Mouse (Mus musculus) cortical plate, adult 2 months (tissue): Measurements from ENCODE around the gene 1700129C05Rik. TPM values are rescaled to one million over a fixed set of nuclear protein-coding genes. Genes with fewer than 3 reads are reported as not detected.

ENCODE experiments used
- H3K27ac ChIP-seq: fragments of 200-500 bp; 2 replicates; pipeline ENCODE4 v1.5.1; 2012; ENCODE audit warnings: low read length, control low read depth, inconsistent platforms; ENCODE audit not compliant: insufficient read depth
- H3K4me1 ChIP-seq: fragments of 200-500 bp; 2 replicates; pipeline ENCODE4 v1.6.1; 2011; ENCODE audit warnings: low read length; ENCODE audit not compliant: control insufficient read depth, insufficient read depth
- H3K4me3 ChIP-seq: fragments of 200-500 bp; 2 replicates; pipeline ENCODE4 v1.5.1; 2011; ENCODE audit warnings: mild to moderate bottlenecking, low read length, control low read depth; ENCODE audit not compliant: insufficient read depth
- CTCF ChIP-seq: fragments of 200-500 bp; IDR thresholded peaks from 2 replicates; pipeline ENCODE4 v1.5.1; 2011; ENCODE audit warnings: mild to moderate bottlenecking, control low read depth, low read length; ENCODE audit not compliant: insufficient read depth; ENCODE audit errors: extremely low read depth
- POLR2A ChIP-seq: fragments of 200-500 bp; IDR thresholded peaks from 2 replicates; pipeline ENCODE4 v1.6.1; 2011; ENCODE audit warnings: mild to moderate bottlenecking, low read length, control low read depth; ENCODE audit not compliant: insufficient read depth; ENCODE audit errors: extremely low read depth
- polyA plus RNA-seq: library from polyadenylated mRNA; depleted of rRNA; stranded (reverse); fragments of >200 nt; gene quantifications from 2 replicates; pipeline ENCODE4 v1.2.3, GENCODE M21; 2012; rRNA removed

1700129C05Rik gene
- polyA plus RNA-seq, 1 experiment, result not detected

DNA sequence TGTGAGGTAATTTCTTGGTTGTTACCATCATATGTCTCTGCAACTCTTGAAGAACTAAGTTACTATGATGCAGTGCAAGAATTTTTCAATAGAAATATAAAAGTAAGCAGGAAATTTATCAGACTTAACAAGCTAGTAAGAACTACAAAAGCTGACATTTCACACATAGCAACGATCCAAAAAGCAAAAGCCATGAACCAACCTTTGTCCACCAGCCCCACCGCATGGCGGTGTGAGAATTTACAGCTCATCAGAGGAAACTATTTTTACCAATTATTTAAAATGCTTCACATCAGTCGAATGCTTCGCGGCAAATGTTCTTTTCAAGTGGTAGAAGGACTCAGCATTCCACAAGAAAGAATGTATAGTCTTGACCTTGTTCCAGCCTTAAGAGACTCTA lies 58.3 kb downstream of the 1700129C05Rik start:
- Histone ChIP-seq H3K27ac (no peak overlapping the region), H3K4me3 (no peak overlapping the region), H3K4me1 (no peaks in the 10 kb centered on the region)
- no peak for TF ChIP-seq POLR2A
- TF ChIP-seq CTCF, result peak; percentile 77

Other genes starting within 250 kb of the 1700129C05Rik start
- not detected in 2 replicates for gene Gm5142, start 35.9 kb upstream of the 1700129C05Rik start, polyA plus RNA-seq
- gene Rcbtb1, start 58.3 kb upstream of the 1700129C05Rik start, polyA plus RNA-seq, result 31.9 and 35.2 TPM in 2 replicates
- gene Gm6904, start 117.3 kb upstream of the 1700129C05Rik start, polyA plus RNA-seq, result not detected in 2 replicates
- not detected in 2 replicates for gene Phf11a, start 154.6 kb upstream of the 1700129C05Rik start, polyA plus RNA-seq
- 0.23 and 0.42 TPM in 2 replicates for gene Phf11b, start 198.5 kb upstream of the 1700129C05Rik start, polyA plus RNA-seq
- gene Phf11d, start 222.6 kb upstream of the 1700129C05Rik start, polyA plus RNA-seq, result 1.3 TPM in 2 replicates